Mouse (Mus musculus) mesoderm, embryonic 11.5 days (tissue): ENCODE results near the gene Kansl1.

ENCODE experiments used
- DNase-seq: peaks from one replicate; pipeline ENCODE4 v3.0.0-alpha.2; 2012; ENCODE audit warnings: low read depth, low spot score

The Kansl1 gene

DNA sequence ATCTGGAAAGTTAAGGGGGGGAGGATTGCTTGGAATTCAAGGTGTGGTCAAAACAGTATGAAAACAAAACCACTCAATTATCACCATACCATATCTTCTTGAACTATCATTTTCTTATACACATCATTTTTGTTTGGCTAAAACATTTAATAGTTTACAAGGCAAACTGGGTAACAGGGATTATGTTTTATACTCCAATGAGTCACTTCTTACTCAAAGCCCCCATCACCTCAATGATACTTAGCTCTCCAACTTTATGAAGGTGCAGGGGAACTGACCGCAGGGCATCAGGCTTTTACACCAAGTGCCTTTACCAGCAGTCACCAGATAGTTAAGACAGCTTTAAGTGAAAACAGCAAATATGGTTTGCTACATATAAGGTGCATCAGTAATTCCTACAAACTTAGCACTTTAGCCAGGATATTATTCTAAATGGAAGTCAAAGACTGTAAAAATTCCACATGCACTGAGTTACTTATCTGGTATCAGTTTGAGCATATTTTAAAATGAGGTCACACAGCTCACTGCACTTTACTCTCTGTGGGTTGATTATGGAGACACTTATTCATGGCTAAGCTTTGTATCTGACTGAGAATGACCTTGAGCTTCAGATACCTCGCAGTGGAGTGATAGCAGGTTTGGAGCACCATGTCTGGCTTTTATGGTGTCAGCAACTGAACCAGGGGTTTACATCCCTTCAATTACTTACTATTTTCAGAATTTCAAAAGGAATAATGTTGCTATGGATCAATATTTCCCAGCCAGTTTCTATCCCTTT, 104.6 kb downstream of the Kansl1 start:
- DNase-seq = no peak

- DNase-seq = no peak
These were observed 106.0 kb downstream of the Kansl1 start for GRCm38 (mm10) chr11:104362704-104363103.

GRCm38 (mm10) chr11:104361790-104362189, 106.9 kb downstream of the Kansl1 start:
- no peak for DNase-seq

DNA sequence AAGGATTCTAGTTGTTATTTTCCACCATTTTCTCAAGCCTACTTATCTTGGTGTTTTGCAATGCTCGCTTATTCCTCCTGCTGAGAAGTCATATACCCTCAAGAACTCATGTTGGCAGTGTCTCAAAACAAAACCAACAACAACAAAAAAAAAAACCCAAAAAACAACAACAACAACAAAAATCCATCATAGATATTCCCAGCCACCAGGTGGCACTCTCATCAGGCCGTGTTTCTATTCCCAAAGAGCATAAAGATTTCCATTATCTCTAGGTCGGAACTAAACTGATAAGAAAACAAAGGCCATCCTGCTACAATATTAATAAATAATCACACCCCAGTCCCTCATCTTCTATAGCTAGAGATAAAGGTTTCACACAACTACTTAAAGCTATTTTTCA, 121.7 kb downstream of the Kansl1 start:
- no peak for DNase-seq

DNA sequence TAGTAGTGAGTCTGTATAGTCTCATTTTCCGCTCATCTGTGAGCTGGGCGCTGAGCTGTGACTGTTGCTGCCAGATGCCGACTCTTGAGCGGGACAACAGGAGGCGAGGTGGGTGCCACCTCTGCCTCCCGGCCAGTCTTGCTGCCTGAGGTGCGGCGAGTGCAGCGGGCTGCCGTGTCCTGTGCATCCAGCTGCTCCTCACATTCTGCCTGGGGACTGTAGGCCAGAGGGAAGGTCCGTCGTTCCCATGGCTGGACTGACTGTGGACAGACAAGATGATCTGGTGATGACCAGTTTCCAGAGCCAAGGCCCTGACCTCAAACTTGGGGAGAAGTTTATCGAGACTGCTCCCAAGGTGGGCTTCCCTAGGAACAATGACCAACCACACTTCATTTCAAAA, 133.7 kb downstream of the Kansl1 start:
- DNase-seq = no peak

- no peak for DNase-seq
These were observed 134.5 kb downstream of the Kansl1 start for GRCm38 (mm10) chr11:104334115-104334514.

GRCm38 (mm10) chr11:104332105-104332504, 136.6 kb downstream of the Kansl1 start:
- DNase-seq = no peak

GRCm38 (mm10) chr11:104331208-104331607, 137.5 kb downstream of the Kansl1 start:
- DNase-seq = no peak

DNA sequence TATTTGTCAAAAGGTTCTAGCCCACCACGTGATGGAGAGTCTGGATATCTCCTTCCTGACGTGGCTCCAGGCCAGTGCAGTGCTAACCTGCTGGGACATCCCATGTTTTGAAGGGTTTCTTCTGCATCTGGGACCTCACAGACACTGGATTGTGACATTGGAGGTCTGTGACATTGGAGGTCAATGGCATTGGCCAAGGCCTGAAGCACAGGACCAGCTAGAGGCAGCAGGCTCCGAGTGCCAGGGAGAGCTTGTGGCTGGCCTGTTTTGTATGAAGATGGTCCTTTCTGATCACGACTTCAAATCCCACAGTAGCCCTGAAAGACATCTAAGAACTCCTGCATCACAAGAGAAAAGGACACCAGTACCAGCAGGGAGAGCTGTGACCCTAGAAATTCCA, 138.5 kb downstream of the Kansl1 start:
- DNase-seq = no peak

- no peak for DNase-seq
These were observed 139.3 kb downstream of the Kansl1 start for GRCm38 (mm10) chr11:104329185-104329926.

DNA sequence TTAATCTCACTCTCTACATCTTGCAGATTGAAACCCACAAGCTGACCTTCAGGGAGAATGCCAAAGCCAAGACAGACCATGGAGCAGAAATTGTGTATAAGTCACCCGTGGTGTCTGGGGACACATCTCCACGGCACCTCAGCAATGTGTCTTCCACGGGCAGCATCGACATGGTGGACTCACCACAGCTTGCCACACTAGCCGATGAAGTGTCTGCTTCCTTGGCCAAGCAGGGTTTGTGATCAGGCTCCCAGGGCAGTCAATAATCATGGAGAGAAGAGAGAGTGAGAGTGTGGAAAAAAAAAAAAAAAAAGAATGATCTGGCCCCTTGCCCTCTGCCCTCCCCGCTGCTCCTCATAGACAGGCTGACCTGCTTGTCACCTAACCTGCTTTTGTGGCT, 140.7 kb downstream of the Kansl1 start:
- no peak for DNase-seq

DNA sequence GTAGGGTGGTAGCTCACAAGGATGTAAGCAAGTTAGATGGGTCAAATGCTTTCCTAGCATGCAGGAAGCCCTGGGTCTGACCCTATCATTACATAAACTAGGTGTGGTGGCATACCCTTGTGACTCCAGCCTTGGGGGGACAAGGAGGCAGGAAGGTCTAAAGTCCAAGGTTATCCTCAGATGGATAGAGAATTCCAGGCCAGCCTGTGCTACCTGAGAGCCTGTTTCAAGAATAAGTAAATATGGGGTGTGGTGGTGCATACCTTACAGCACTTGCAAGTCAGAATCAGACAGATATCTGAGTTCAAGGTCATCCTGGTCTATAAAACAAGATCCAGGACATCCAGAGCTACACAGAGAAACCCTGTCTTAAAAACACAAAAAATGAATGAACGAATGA, 141.2 kb downstream of the Kansl1 start:
- no peak for DNase-seq

GRCm38 (mm10) chr11:104322142-104322541, 146.5 kb downstream of the Kansl1 start:
- no peak for DNase-seq

DNA sequence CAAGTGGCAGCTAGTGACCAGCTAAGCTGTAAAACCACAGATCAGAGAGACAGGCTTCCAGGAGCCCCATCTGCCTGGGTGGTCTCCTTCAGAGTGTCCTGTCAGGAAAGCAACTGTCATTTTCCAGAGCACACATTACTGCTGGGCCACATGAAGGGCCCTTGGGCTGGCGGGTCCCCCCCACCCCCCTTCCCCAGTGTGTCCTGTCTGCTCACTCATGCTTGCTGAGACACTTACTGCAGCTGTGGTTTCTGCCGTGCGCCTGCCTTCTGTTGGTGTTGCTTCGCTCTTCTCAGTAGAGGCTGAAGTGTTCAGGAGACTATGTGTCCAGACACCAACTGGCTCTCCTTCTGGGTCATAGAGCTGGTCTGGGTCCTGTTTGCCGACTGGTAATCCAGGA, 148.2 kb downstream of the Kansl1 start:
- DNase-seq = no peak

GRCm38 (mm10) chr11:104318940-104319781, 149.5 kb downstream of the Kansl1 start:
- DNase-seq = peak; percentile 60

- DNase-seq = no peak
These were observed 151.0 kb downstream of the Kansl1 start for GRCm38 (mm10) chr11:104317631-104318030.

DNA sequence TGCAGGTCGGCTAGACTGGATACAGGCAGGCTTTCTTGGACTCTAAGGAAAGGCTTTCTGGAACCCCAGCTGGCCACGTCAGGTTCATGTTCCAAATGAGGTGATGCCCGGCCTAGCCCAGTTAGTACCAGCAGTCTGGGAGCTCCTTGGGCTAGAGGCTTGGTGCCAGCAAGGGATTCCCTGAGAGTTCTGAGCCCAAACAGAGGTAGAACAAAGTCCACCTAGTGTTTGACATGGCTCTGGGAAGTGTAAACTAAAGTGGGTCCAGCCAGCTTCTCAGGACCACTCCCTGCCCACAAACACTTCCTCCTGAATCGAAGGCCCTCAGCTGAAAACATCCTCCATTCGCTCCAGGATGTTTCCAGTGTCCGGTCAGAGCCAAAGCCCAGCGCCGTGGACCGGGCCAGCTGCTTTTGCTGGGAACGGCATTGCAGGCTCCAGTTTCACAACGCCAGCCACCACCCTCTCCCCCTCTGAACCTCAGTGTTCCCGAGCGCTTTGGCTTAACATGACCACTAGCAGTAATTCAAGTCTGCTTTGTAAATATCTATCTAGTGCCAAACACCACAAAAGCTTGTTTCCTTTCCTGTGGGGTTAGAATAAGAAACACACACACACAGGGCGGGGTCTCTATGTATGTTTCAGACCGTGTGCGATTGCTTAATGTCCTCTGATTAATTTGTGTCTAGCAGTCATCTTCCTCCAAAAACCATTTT, 151.8 kb downstream of the Kansl1 start:
- no peak for DNase-seq

GRCm38 (mm10) chr11:104315703-104316102, 153.0 kb downstream of the Kansl1 start:
- peak; percentile 90 for DNase-seq

DNA sequence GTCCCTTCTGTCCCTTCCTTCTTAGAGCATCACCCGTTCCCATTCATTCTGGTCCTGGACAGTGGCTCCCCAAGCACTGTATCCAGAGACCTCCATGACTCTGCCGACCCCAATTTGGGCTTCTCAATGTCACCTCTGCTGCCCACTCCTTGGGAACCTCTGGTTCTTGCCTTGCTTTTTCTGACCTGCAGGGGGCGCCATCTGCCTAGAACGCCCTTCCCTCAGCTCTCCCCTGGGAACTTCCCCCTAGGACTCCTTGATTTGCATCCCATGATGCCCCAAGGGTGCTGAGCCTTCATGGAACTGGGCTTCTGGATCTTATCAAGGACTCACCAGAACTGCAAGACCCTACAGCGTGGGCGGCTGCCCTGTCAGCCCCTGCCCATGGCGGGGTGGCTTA, 157.0 kb downstream of the Kansl1 start:
- DNase-seq = no peak

GRCm38 (mm10) chr11:104310226-104310887, 158.3 kb downstream of the Kansl1 start:
- no peak for DNase-seq
